Mouse (Mus musculus): ENCODE measurements around the gene Olfm3. TPM values are rescaled to one million over a fixed set of nuclear protein-coding genes. Genes with fewer than 3 reads are reported as not detected.

The Olfm3 gene
- polyA plus RNA-seq (2012; ENCODE audit: insufficient read depth, insufficient read length, missing spikeins), result not detected in 2 replicates

GRCm38 (mm10) chr3:114903924-114904438 lies at the start of gene Olfm3:
TSS of gene Olfm3 (plus strand) at chr3:114904078.
- no peaks in the 10 kb centered on the region for H3K4me1 ChIP-seq (ENCODE audit: control insufficient read depth, insufficient read depth, low read length)
- no peak within 1 kb of the TSS for H3K4me3 ChIP-seq (ENCODE audit: insufficient read depth, low read length)
- no peak within 1 kb of the TSS for H3K27ac ChIP-seq (ENCODE audit: insufficient read depth, low read depth, low read length)
- TF ChIP-seq CTCF (IDR thresholded peaks at IDR 0.05; ENCODE audit: low read depth, low read length) (no peak), POLR2A (IDR thresholded peaks at IDR 0.05; ENCODE audit: borderline replicate concordance, low read depth, low read length) (no peak)

DNA sequence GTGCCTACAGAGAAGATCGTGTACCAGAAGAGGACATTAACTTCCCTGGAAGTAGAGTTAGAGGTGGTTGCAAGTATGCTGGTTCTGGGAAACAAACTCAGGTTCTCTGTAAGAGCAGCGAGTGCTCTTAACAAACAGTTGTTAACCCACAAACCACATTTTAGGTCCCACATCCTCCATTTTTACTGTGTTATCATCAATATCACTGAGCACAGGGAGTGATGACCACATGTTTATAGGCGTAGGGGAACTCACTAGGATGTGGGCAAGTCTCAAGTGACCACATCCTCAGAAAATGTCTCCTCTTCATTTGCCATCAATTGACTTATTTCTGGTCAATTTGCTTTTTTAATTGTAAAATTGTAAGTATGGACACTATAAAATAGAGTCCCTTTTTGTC lies 14.1 kb upstream of the Olfm3 start:
- Histone ChIP-seq H3K27ac (ENCODE audit: insufficient read depth, low read depth, low read length) (no peak overlapping the region), H3K4me1 (ENCODE audit: control insufficient read depth, insufficient read depth, low read length) (no peaks in the 10 kb centered on the region), H3K4me3 (ENCODE audit: insufficient read depth, low read length) (no peak overlapping the region)
- TF ChIP-seq CTCF (IDR thresholded peaks at IDR 0.05; ENCODE audit: low read depth, low read length), result no peak
- TF ChIP-seq POLR2A (IDR thresholded peaks at IDR 0.05; ENCODE audit: borderline replicate concordance, low read depth, low read length), result no peak

DNA sequence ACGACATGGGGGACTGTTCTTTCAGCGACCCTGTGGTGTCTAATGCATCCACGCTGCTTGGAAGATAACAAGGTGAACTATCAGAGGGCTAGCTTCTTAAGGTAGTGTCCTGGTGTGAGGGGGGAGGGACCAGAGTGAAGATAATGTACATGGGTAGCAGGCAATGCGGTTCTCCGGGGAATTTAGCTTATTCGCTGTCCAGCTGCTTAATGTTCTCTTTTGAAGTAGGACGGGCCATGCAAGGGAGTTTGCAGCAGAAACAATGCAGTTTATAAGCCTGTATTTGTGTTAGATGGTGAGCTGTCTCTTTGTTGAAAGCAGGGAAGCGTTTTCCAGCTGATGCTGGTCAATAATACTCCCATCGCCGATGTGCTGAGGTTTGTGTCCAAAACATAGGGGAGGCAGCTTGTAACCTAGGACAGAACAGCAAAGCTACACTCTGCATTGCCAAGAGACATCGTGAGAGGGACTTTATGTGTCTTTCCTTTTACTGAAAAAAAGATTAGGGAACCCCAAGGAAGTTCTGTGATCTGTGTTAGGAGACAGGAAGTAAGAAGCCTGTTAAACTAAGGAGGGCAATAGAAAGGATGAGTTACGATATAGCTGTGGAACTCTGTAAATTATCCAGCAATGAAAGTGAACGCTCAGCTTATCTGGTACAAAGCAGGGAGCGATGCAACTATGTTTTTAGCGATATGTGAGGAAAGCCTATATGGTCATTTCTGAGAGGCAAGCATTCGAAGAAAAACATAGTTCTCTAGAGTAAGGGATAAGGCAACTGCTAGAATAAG lies 950 bp downstream of the Olfm3 start:
- H3K27ac ChIP-seq (ENCODE audit: insufficient read depth, low read depth, low read length), result no peak overlapping the region

DNA sequence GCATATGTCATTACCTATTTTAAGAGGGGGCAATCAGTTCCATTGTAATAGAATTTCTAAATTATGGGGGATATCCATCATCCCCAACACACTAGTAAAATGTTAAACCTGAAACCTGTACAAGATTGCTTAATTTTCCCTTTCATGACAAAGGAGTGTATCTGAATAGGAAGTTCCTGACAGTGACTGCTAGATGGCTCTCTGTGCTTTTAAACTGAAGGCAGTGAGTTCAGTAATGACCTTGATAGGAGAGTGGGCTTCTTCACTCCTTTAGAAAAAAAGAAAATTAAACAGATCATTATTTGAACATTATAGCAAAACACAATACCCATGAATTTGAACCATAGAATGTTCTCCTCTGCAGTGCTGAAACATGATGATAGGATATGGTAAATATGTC lies 3.7 kb downstream of the Olfm3 start:
- H3K27ac ChIP-seq (ENCODE audit: insufficient read depth, low read depth, low read length), result no peak overlapping the region
- no peak overlapping the region for H3K4me3 ChIP-seq (ENCODE audit: insufficient read depth, low read length)
- TF ChIP-seq CTCF (IDR thresholded peaks at IDR 0.05; ENCODE audit: low read depth, low read length) (no peak), POLR2A (IDR thresholded peaks at IDR 0.05; ENCODE audit: borderline replicate concordance, low read depth, low read length) (no peak)
- H3K4me1 ChIP-seq (ENCODE audit: control insufficient read depth, insufficient read depth, low read length), result no peaks in the 10 kb centered on the region

More for the DNA sequence above, 950 bp downstream of the Olfm3 start:
- TF ChIP-seq CTCF (IDR thresholded peaks at IDR 0.05; ENCODE audit: low read depth, low read length), result no peak
- TF ChIP-seq POLR2A (IDR thresholded peaks at IDR 0.05; ENCODE audit: borderline replicate concordance, low read depth, low read length), result no peak
- Histone ChIP-seq H3K4me3 (ENCODE audit: insufficient read depth, low read length) (no peak overlapping the region), H3K4me1 (ENCODE audit: control insufficient read depth, insufficient read depth, low read length) (no peaks in the 10 kb centered on the region)

GRCm38 (mm10) chr3:114908846-114909245 lies 5.0 kb downstream of the Olfm3 start:
- no peak for TF ChIP-seq POLR2A (IDR thresholded peaks at IDR 0.05; ENCODE audit: borderline replicate concordance, low read depth, low read length)
- TF ChIP-seq CTCF (IDR thresholded peaks at IDR 0.05; ENCODE audit: low read depth, low read length), result no peak
- no peak overlapping the region for H3K27ac ChIP-seq (ENCODE audit: insufficient read depth, low read depth, low read length)
- no peaks in the 10 kb centered on the region for H3K4me1 ChIP-seq (ENCODE audit: control insufficient read depth, insufficient read depth, low read length)
- no peak overlapping the region for H3K4me3 ChIP-seq (ENCODE audit: insufficient read depth, low read length)

- no peak for TF ChIP-seq POLR2A (IDR thresholded peaks at IDR 0.05; ENCODE audit: borderline replicate concordance, low read depth, low read length)
- no peak for TF ChIP-seq CTCF (IDR thresholded peaks at IDR 0.05; ENCODE audit: low read depth, low read length)
- no peak overlapping the region for H3K27ac ChIP-seq (ENCODE audit: insufficient read depth, low read depth, low read length)
- H3K4me1 ChIP-seq (ENCODE audit: control insufficient read depth, insufficient read depth, low read length), result no peaks in the 10 kb centered on the region
- no peak overlapping the region for H3K4me3 ChIP-seq (ENCODE audit: insufficient read depth, low read length)
Observed at GRCm38 (mm10) chr3:114920102-114920501, 16.2 kb downstream of the Olfm3 start.

DNA sequence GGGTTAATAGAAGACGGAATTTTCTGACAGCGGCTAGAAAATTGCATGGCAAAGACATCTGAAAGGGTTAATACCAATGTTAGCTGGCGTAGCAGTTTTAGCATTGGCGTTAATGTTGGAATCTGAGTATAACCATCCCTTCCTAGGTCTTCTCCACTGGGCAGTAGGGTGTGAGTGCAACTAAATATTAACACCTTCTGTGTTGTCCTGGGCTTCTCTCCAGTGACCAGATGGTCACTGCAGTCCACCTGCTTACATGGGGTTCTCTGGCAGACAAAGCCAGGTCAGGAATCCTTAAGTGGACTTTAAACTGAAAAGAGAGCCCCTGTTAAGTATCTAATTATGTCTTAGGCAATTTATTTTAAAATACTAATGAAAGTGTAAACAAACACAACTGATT lies 25.7 kb downstream of the Olfm3 start:
- TF ChIP-seq POLR2A (IDR thresholded peaks at IDR 0.05; ENCODE audit: borderline replicate concordance, low read depth, low read length), result no peak
- no peak for TF ChIP-seq CTCF (IDR thresholded peaks at IDR 0.05; ENCODE audit: low read depth, low read length)
- H3K4me1 ChIP-seq (ENCODE audit: control insufficient read depth, insufficient read depth, low read length), result no peaks in the 10 kb centered on the region
- H3K27ac ChIP-seq (ENCODE audit: insufficient read depth, low read depth, low read length), result no peak overlapping the region
- no peak overlapping the region for H3K4me3 ChIP-seq (ENCODE audit: insufficient read depth, low read length)

DNA sequence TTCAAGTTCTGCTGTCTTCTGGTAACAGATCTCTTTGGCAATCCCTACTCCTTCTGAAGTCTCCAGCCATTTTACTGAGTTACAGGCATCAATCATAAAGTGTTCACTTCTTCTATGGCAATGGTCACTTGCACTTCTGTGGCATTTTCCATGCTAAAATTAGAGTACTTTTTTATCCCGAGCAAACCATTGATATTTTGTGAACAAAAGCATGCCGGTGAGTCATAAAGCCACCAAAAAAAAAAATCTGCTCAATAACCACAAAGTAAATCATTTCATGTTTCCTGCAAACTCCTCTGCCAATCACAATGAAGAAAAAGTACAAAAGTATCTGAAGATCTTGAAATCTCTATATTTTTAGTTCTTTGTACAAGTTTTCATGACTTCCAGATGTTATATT lies 26.5 kb downstream of the Olfm3 start:
- Histone ChIP-seq H3K27ac (ENCODE audit: insufficient read depth, low read depth, low read length) (no peak overlapping the region), H3K4me3 (ENCODE audit: insufficient read depth, low read length) (no peak overlapping the region), H3K4me1 (ENCODE audit: control insufficient read depth, insufficient read depth, low read length) (no peaks in the 10 kb centered on the region)
- no peak for TF ChIP-seq POLR2A (IDR thresholded peaks at IDR 0.05; ENCODE audit: borderline replicate concordance, low read depth, low read length)
- no peak for TF ChIP-seq CTCF (IDR thresholded peaks at IDR 0.05; ENCODE audit: low read depth, low read length)

DNA sequence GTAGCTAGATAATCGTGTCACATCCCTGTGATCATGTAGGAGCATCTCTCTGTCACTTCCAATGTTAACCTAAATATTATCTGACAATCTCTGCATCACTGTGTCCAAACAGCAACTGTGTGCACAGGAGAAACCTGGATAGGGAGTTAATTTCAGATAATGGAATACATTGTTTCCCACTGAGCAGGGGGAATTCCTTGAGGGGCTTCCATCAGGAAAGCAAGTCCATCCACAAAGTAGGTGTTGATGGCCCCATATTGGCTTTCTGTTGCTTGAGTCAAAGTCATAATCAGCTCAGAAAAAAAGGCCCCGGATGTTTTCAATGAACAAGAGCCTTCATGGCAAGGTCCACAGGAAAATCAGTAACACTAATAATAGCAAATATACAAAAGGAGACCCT lies 26.9 kb downstream of the Olfm3 start:
- no peak overlapping the region for H3K27ac ChIP-seq (ENCODE audit: insufficient read depth, low read depth, low read length)
- no peaks in the 10 kb centered on the region for H3K4me1 ChIP-seq (ENCODE audit: control insufficient read depth, insufficient read depth, low read length)
- TF ChIP-seq CTCF (IDR thresholded peaks at IDR 0.05; ENCODE audit: low read depth, low read length) (no peak), POLR2A (IDR thresholded peaks at IDR 0.05; ENCODE audit: borderline replicate concordance, low read depth, low read length) (no peak)
- H3K4me3 ChIP-seq (ENCODE audit: insufficient read depth, low read length), result no peak overlapping the region

GRCm38 (mm10) chr3:114932881-114933280 lies 29.0 kb downstream of the Olfm3 start:
- Histone ChIP-seq H3K4me3 (ENCODE audit: insufficient read depth, low read length) (no peak overlapping the region), H3K4me1 (ENCODE audit: control insufficient read depth, insufficient read depth, low read length) (no peaks in the 10 kb centered on the region), H3K27ac (ENCODE audit: insufficient read depth, low read depth, low read length) (no peak overlapping the region)
- TF ChIP-seq POLR2A (IDR thresholded peaks at IDR 0.05; ENCODE audit: borderline replicate concordance, low read depth, low read length) (no peak), CTCF (IDR thresholded peaks at IDR 0.05; ENCODE audit: low read depth, low read length) (no peak)

Data from bone marrow macrophage, adult 2 months (primary cell).